Mouse (Mus musculus) gastrocnemius, adult 8-10 months (tissue): ENCODE measurements around the gene Fbxl19. TPM values are rescaled to one million over a fixed set of nuclear protein-coding genes. Genes with fewer than 3 reads are reported as not detected.

ENCODE experiments used
- DNase-seq, 2 experiments: peaks; one replicate each; pipeline ENCODE4 v3.0.0; 2022; ENCODE audit warnings: low spot score in 2 of 2
- total RNA-seq, 4 experiments: library from RNA; stranded (reverse); gene quantifications; 2 replicates each; pipeline ENCODE4 v1.2.4; 2022

Gene Fbxl19
- 1 to 10 TPM in 2 of 4 experiments, under 1 TPM in 2; 0.92 to 1.6 (median 1.1) TPM for total RNA-seq

DNA sequence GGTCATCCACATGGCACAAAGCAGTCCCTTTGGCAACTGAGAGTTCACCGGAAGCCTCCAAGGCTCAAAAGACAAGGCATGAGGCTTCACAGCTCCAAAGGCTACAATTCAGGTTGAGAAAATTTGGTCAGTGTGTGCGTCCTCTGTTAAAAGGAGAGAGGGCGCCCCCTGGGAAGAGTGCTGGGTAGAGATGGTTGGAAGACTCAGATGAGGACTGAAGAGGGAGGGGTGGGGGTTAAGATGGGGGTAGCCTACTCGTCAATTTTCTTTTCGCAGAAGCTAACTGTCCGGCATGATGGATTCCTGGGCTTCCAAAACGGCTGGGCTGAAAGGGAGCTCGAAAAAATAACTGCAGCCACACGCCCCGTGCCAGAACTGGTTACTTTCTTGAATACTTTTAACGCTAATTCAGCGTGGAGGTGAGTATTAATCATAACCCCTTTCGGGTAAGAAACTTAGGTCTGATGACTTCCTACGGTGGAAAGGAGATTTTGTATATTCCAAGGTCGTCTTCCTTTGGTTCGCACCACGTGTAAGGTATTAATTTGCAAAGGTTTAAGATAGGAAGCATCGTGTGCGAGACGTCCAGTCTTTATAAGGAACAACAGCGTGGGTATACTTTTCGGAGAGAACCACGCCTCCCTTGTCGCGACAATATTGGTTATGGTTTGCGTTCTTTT, at the start of gene Fbxl19:
TSS of gene Fbxl19 (plus strand) at position 178 of the 680 bp plus-strand sequence.
- DNase-seq: peak; percentile 51 to 63

DNA sequence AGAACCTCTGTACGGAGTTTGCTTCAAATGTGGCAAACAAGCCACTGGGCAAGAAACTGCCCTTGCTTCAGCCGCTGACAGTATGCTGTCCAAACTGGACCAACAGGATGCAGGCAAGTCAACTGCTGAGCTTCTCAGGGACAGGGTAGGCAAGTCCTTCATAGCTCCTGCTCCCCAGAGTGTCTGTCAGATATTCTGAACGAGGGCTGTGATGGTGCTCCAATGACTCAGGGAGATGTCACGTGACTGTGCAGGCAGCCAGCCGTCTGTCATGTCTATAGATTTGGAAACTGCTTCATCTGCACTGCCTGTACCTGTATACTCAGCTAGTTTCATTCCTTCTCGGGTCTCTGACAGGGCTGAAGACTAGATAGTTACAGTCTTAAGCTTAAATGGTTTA, 45.4 kb upstream of the Fbxl19 start:
- DNase-seq: no peak

- no peak for DNase-seq
Measured at GRCm38 (mm10) chr7:127700712-127701331, 43.5 kb upstream of the Fbxl19 start.

DNA sequence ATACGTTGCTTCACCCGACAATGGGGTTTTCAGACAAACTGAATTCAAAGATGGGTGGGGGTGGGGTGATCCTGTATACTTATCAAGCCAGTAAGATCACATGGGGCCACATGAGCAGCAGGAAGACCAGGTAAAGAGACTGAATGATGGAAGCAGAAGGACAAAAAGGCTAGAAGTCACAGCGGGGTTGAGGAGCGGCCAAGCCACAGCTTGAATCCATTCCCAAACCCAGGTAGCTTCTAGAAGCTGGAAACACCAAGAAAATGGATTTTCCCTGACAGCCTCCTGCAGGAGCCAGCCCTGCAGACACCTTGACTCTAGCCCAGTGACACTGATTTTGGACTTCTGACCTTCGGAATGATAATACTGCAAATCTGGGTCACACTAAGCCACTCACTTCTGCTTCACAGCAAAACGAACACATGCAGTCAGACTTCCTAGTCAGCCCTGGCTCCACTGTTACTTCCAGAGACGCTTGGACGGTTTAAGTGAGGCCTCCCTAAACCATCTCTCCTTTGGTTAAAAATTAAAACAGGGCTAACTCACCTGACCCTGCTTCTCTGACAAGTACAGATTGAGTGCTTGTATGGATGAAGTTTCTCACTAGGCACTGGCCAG, 40.7 kb upstream of the Fbxl19 start:
- no peak for DNase-seq

GRCm38 (mm10) chr7:127704598-127704997, 39.7 kb upstream of the Fbxl19 start:
- no peak for DNase-seq

- DNase-seq: no peak
Measured at GRCm38 (mm10) chr7:127705706-127706105, 38.6 kb upstream of the Fbxl19 start.

GRCm38 (mm10) chr7:127707045-127707956, 37.0 kb upstream of the Fbxl19 start:
- DNase-seq: no peak

- no peak for DNase-seq
Measured at GRCm38 (mm10) chr7:127707957-127708206, 36.5 kb upstream of the Fbxl19 start.

- DNase-seq: peak; percentile 84 to 86
Measured at GRCm38 (mm10) chr7:127708207-127709078, 35.9 kb upstream of the Fbxl19 start, which contains the start of gene Bcl7c. TSS of gene Bcl7c (minus strand) at chr7:127708933.

DNA sequence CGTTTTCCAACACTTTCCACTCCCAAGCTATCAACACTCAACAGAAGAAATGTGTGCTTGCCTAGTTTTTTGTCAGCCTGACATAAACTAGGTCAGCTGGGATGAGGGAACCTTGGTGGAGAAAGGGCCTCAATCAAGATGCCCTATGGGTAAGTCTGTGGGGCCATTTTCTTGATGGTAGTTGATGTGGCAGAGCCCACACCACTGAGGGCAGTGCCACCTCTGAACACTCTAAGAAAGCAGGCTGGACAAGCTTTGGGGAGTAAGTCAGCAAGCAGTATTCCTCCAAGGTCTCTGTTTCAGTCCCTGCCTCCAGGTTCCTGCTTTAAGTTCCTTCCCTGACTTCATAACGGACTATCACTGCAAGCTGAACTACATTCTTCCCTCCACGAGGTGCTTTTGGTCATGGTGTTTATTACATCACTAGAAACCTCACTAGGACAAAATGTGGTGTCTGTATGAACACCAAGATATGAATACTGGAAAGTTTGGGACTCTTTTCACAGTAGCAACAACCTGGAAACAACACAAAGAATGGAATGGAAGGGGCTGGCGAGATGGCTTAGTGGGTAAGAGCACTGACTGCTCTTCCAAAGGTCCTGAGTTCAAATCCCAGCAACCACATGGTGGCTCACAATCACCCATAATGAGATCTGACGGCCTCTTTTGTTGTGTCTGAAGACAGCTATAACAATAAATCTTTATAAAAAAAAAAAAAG, 34.9 kb upstream of the Fbxl19 start:
- no peak for DNase-seq

DNA sequence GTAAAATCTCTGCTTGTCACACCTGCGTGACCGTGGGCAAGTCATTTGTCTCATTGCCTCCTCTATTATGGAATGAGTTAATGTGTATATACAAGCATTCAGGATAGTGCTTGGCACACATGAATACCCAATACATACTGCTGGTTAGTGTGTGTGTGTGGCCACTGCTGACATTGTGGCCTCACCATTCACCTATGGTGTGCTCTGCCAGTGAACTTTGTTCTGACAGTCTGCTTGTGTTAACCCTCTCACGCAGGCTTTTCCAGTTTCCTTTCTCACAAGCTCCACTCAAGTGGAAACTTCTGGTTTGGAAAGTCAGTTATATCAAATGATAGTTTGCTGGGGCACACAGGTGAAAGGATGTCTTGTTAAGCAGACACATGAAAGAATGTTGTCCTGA, 33.3 kb upstream of the Fbxl19 start:
- no peak for DNase-seq

- DNase-seq: peak in 1 of 2 experiments; percentile 32
Measured at GRCm38 (mm10) chr7:127711456-127711855, 32.9 kb upstream of the Fbxl19 start.

GRCm38 (mm10) chr7:127712461-127713385, 31.6 kb upstream of the Fbxl19 start, which contains the start of gene Ctf1:
TSS of gene Ctf1 (plus strand) at chr7:127712736.
- DNase-seq: peak; percentile 63 to 66

DNA sequence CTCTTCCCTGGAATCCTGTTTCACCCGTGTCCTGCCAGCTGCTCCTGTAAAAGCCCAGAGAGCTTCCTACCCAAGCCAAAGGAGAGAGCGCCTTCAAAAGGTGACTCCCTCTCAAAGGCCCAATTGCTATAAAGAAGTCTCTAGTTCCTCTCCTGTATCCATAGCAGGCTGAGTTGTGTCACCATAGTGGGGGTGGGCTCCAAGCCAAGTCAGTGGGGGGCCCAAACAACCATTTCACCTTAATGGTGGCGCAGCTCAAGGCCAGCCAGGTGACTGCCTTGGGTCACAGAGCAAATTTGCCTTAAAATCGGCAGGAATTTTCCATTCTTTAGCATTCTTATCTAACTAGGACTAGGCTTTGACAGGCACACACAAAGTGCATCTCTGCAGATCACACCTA, 29.5 kb upstream of the Fbxl19 start:
- no peak for DNase-seq

DNA sequence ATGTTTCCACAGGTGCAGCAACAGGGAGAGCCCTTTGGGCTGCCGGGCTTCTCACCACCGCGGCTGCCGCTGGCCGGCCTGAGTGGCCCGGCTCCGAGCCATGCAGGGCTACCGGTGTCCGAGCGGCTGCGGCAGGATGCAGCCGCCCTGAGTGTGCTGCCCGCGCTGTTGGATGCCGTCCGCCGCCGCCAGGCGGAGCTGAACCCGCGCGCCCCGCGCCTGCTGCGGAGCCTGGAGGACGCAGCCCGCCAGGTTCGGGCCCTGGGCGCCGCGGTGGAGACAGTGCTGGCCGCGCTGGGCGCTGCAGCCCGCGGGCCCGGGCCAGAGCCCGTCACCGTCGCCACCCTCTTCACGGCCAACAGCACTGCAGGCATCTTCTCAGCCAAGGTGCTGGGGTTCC, 27.4 kb upstream of the Fbxl19 start:
- peak; percentile 27 to 45 for DNase-seq

- no peak for DNase-seq
Measured at GRCm38 (mm10) chr7:127718339-127718738, 26.0 kb upstream of the Fbxl19 start.

- no peak for DNase-seq
Measured at GRCm38 (mm10) chr7:127719258-127719657, 25.1 kb upstream of the Fbxl19 start.

- no peak for DNase-seq
Measured at GRCm38 (mm10) chr7:127725490-127725889, 18.9 kb upstream of the Fbxl19 start.

GRCm38 (mm10) chr7:127725924-127726323, 18.4 kb upstream of the Fbxl19 start:
- no peak for DNase-seq
